Mouse (Mus musculus) MEL (cell line): ENCODE measurements around the gene Gm28042. TPM values are rescaled to one million over a fixed set of nuclear protein-coding genes. Genes with fewer than 3 reads are reported as not detected.

Experiments
- DNase-seq: peaks from one replicate; pipeline ENCODE4 v3.0.0; 2011; ENCODE audit warnings: low read depth, low spot score
- H3K27ac ChIP-seq: 2 replicates; pipeline ENCODE4 v1.5.1; 2012; ENCODE audit warnings: low read depth, mild to moderate bottlenecking, control low read depth, low read length, moderate library complexity; ENCODE audit not compliant: control insufficient read depth
- H3K27me3 ChIP-seq, 2 experiments: fragments of 150-350 bp in 1 of 2; sonication (generic) in 1 of 2; 2 replicates each; pipeline ENCODE4 v1.6.1; 2012; ENCODE audit warnings: low read length in 2 of 2, mild to moderate bottlenecking in 2 of 2, improper control_type of control experiment in 1 of 2, moderate library complexity in 1 of 2; ENCODE audit not compliant: insufficient read depth in 2 of 2, control insufficient read depth in 1 of 2
- H3K36me3 ChIP-seq, 2 experiments: 2 replicates each; pipeline ENCODE4 v1.6.1; 2012 to 2014; ENCODE audit warnings: low read length in 2 of 2, improper control_type of control experiment in 1 of 2, inconsistent platforms in 1 of 2, mild to moderate bottlenecking in 1 of 2; ENCODE audit not compliant: insufficient read depth in 2 of 2, control insufficient read depth in 1 of 2
- H3K4me1 ChIP-seq, 2 experiments: fragments of 150-350 bp in 1 of 2; sonication (generic) in 1 of 2; 2 replicates each; pipeline ENCODE4 v1.6.1; 2012; ENCODE audit warnings: low read length in 2 of 2, improper control_type of control experiment in 1 of 2, mild to moderate bottlenecking in 1 of 2; ENCODE audit not compliant: insufficient read depth in 2 of 2, control insufficient read depth in 1 of 2
- H3K4me3 ChIP-seq, 2 experiments: fragments of 150-350 bp in 1 of 2; sonication (generic) in 1 of 2; 2 replicates each; pipeline ENCODE4 v1.5.1; 2012; ENCODE audit warnings: low read depth in 2 of 2, low read length in 2 of 2, mild to moderate bottlenecking in 2 of 2, moderate library complexity in 2 of 2, control low read depth in 1 of 2, improper control_type of control experiment in 1 of 2; ENCODE audit not compliant: control insufficient read depth in 1 of 2, insufficient read depth in 1 of 2
- H3K79me2 ChIP-seq: 2 replicates; pipeline ENCODE4 v1.6.1; 2012; ENCODE audit warnings: mild to moderate bottlenecking, low read length, moderate library complexity; ENCODE audit not compliant: control insufficient read depth, poor library complexity, insufficient read depth
- H3K9ac ChIP-seq: 2 replicates; pipeline ENCODE4 v1.6.1; 2012; ENCODE audit warnings: low read depth, mild to moderate bottlenecking, control low read depth, low read length, moderate library complexity; ENCODE audit not compliant: control insufficient read depth, poor library complexity, severe bottlenecking
- H3K9me3 ChIP-seq: fragments of 150-350 bp; sonication (generic); replicated peaks from 2 replicates; pipeline ENCODE4 v1.6.1; 2012; ENCODE audit warnings: mild to moderate bottlenecking, low read length, improper control_type of control experiment, moderate library complexity; ENCODE audit not compliant: insufficient read depth
- CHD2 ChIP-seq: IDR thresholded peaks from 2 replicates; pipeline ENCODE4 v1.6.1; 2011; ENCODE audit warnings: low read length, improper control_type of control experiment
- E2F4 ChIP-seq: IDR thresholded peaks from 2 replicates; pipeline ENCODE4 v1.6.1; 2011; ENCODE audit warnings: low read depth, low read length, improper control_type of control experiment, borderline replicate concordance
- ELF1 ChIP-seq: IDR thresholded peaks from 2 replicates; pipeline ENCODE4 v1.6.1; 2014; ENCODE audit warnings: low read depth, mild to moderate bottlenecking, inconsistent platforms, low read length, improper control_type of control experiment, moderate library complexity
- EP300 ChIP-seq, 2 experiments: IDR thresholded peaks; 2 replicates each; pipeline ENCODE4 v1.6.1; 2011; ENCODE audit warnings: improper control_type of control experiment in 2 of 2, low read length in 2 of 2, low read depth in 1 of 2, mild to moderate bottlenecking in 1 of 2
- ETS1 ChIP-seq: IDR thresholded peaks from 2 replicates; pipeline ENCODE4 v1.6.1; 2012; ENCODE audit warnings: low read depth, mild to moderate bottlenecking, inconsistent platforms, low read length, improper control_type of control experiment, moderate library complexity
- GABPA ChIP-seq: IDR thresholded peaks from 2 replicates; pipeline ENCODE4 v1.6.1; 2012; ENCODE audit warnings: low read depth, mild to moderate bottlenecking, inconsistent platforms, low read length, improper control_type of control experiment, moderate library complexity
- GATA1 ChIP-seq: IDR thresholded peaks from 2 replicates; pipeline ENCODE4 v1.6.1; 2011; ENCODE audit warnings: low read depth, low read length, improper control_type of control experiment
- HCFC1 ChIP-seq: IDR thresholded peaks from 2 replicates; pipeline ENCODE4 v1.6.1; 2012; ENCODE audit warnings: low read depth, mild to moderate bottlenecking, inconsistent platforms, low read length, improper control_type of control experiment, moderate library complexity
- KAT2A ChIP-seq: conservative IDR thresholded peaks from 2 replicates; pipeline ENCODE4 v1.6.1; 2012; ENCODE audit warnings: low read depth, low read length, improper control_type of control experiment, inconsistent platforms
- MAX ChIP-seq: IDR thresholded peaks from 2 replicates; pipeline ENCODE4 v1.6.1; 2011; ENCODE audit warnings: low read length, improper control_type of control experiment
- MEF2A ChIP-seq: IDR thresholded peaks from 2 replicates; pipeline ENCODE4 v1.6.1; 2014; ENCODE audit warnings: low read depth, mild to moderate bottlenecking, inconsistent platforms, low read length, improper control_type of control experiment; ENCODE audit not compliant: poor library complexity, insufficient replicate concordance, severe bottlenecking; ENCODE audit errors: extremely low read depth
- MYC ChIP-seq: IDR thresholded peaks from 2 replicates; pipeline ENCODE4 v1.6.1; 2011; ENCODE audit warnings: low read depth, mild to moderate bottlenecking, low read length, improper control_type of control experiment, moderate library complexity
- NELFE ChIP-seq: IDR thresholded peaks from 2 replicates; pipeline ENCODE4 v1.6.1; 2011; ENCODE audit warnings: low read depth, low read length, improper control_type of control experiment
- NRF1 ChIP-seq: IDR thresholded peaks from 2 replicates; pipeline ENCODE4 v1.6.1; 2014; ENCODE audit warnings: low read depth, mild to moderate bottlenecking, inconsistent platforms, low read length, improper control_type of control experiment, moderate library complexity; ENCODE audit not compliant: poor library complexity, insufficient read depth, severe bottlenecking
- POLR2AphosphoS5 ChIP-seq: IDR thresholded peaks from 2 replicates; pipeline ENCODE4 v1.6.1; 2012; ENCODE audit warnings: low read depth, borderline replicate concordance, mild to moderate bottlenecking, inconsistent platforms, low read length, moderate library complexity, mixed read lengths
- RCOR1 ChIP-seq: IDR thresholded peaks from 2 replicates; pipeline ENCODE4 v1.6.1; 2012; ENCODE audit warnings: low read depth, mild to moderate bottlenecking, inconsistent platforms, low read length, improper control_type of control experiment
- TAL1 ChIP-seq: IDR thresholded peaks from 2 replicates; pipeline ENCODE4 v1.6.1; 2012; ENCODE audit warnings: mild to moderate bottlenecking, inconsistent platforms, low read length, moderate library complexity, mixed read lengths
- TCF12 ChIP-seq: IDR thresholded peaks from 2 replicates; pipeline ENCODE4 v1.6.1; 2014; ENCODE audit warnings: low read depth, mild to moderate bottlenecking, inconsistent platforms, low read length, improper control_type of control experiment, moderate library complexity
- USF1 ChIP-seq: IDR thresholded peaks from 2 replicates; pipeline ENCODE4 v1.6.1; 2014; ENCODE audit warnings: low read depth, mild to moderate bottlenecking, inconsistent platforms, low read length, improper control_type of control experiment, moderate library complexity
- ZC3H11A ChIP-seq: IDR thresholded peaks from 2 replicates; pipeline ENCODE4 v1.6.1; 2012; ENCODE audit warnings: low read depth, mild to moderate bottlenecking, inconsistent platforms, low read length, improper control_type of control experiment
- polyA plus RNA-seq, 2 experiments: library from polyadenylated mRNA; stranded (reverse) in 1 of 2; unstranded in 1 of 2; fragments of >175 nt in 1 of 2; fragments of >200 nt in 1 of 2; gene quantifications; 2 replicates each; pipeline versions ENCODE4 v1.2.1 to v1.2.4; 2012; ENCODE audit warnings: low replicate concordance in 2 of 2, low read depth in 1 of 2; ENCODE audit not compliant: insufficient read length in 2 of 2, insufficient read depth in 1 of 2, missing spikeins in 1 of 2
- total RNA-seq: library from RNA; depleted of rRNA; stranded (reverse); fragments of 300-350 nt; gene quantifications from 2 replicates; pipeline ENCODE4 v1.2.3, GENCODE M21; 2012

Gene Gm28042
- total and polyA plus RNA-seq, 3 experiments = 0.96 to 1.7 TPM; not detected in 1

- Histone ChIP-seq H3K36me3 (no peaks in the 10 kb centered on the region), H3K9me3 (no peaks in the 10 kb centered on the region), H3K79me2 (no peaks in the 10 kb centered on the region), H3K4me3 (no peak overlapping the region), H3K27me3 (no peaks in the 10 kb centered on the region), H3K4me1 (0 out of 4 replicates have a peak, but pooled peaks cover 0 to 3% of the 10 kb centered on the region in 2 experiments), H3K27ac (no peak overlapping the region), H3K9ac (no peak overlapping the region)
- DNase-seq = no peak
- TF ChIP-seq E2F4 (no peak), MEF2A (no peak), EP300 (IDR thresholded peaks at IDR 0.05; ENCODE audit: low read depth in 1 of 2, low read length in 2 of 2) (no peak), KAT2A (no peak), GABPA (no peak), ZC3H11A (no peak), GATA1 (no peak), NELFE (no peak), RCOR1 (no peak), MAX (no peak), TAL1 (no peak), TCF12 (no peak), ETS1 (no peak), USF1 (no peak), POLR2AphosphoS5 (no peak)
Measured at GRCm38 (mm10) chr2:120086038-120086437, 58.7 kb downstream of the Gm28042 start.

GRCm38 (mm10) chr2:120087391-120087790 is 60.1 kb downstream of the Gm28042 start:
- TF ChIP-seq HCFC1 (no peak), CHD2 (no peak), ELF1 (no peak), MEF2A (no peak), NRF1 (no peak), MYC (no peak), POLR2AphosphoS5 (no peak), ETS1 (no peak)
- H3K4me3 ChIP-seq = no peak overlapping the region
- no peak overlapping the region for H3K9ac ChIP-seq
- no peaks in the 10 kb centered on the region for H3K79me2 ChIP-seq
- no peaks in the 10 kb centered on the region for H3K9me3 ChIP-seq
- H3K27ac ChIP-seq = no peak overlapping the region
- DNase-seq = no peak
- 0 out of 4 replicates have a peak, but pooled peaks cover 0 to 3% of the 10 kb centered on the region in 2 experiments for H3K4me1 ChIP-seq
- H3K27me3 ChIP-seq = no peaks in the 10 kb centered on the region
- H3K36me3 ChIP-seq = no peaks in the 10 kb centered on the region
